Mouse (Mus musculus) stomach, postnatal 0 days (tissue): Measurements from ENCODE around the gene Ttll7. TPM values are rescaled to one million over a fixed set of nuclear protein-coding genes. Genes with fewer than 3 reads are reported as not detected.

Experiments used
- ATAC-seq: fragments of 200-750 bp; cut with Nextera tagmentation; 2 replicates; pipeline ENCODE4 v1.8.0; 2017; ENCODE audit not compliant: low FRiP score, low TSS enrichment
- DNase-seq: peaks from one replicate; pipeline ENCODE4 v3.0.0-alpha.2; 2016; ENCODE audit warnings: low spot score
- H3K27ac ChIP-seq: fragments of 300-500 bp; sonication (generic); replicated peaks from 2 replicates; pipeline ENCODE4 v1.5.1; 2014; ENCODE audit warnings: mild to moderate bottlenecking, control low read depth
- H3K27me3 ChIP-seq: fragments of 300-500 bp; sonication (generic); 2 replicates; pipeline ENCODE4 v1.6.1; 2014; ENCODE audit warnings: low read length; ENCODE audit not compliant: control insufficient read depth, insufficient read depth
- H3K36me3 ChIP-seq: fragments of 300-500 bp; sonication (generic); 2 replicates; pipeline ENCODE4 v1.6.1; 2014; ENCODE audit warnings: low read length, mixed read lengths; ENCODE audit not compliant: control insufficient read depth, insufficient read depth
- H3K4me1 ChIP-seq: fragments of 300-500 bp; sonication (generic); replicated peaks from 2 replicates; pipeline ENCODE4 v1.6.1; 2014; ENCODE audit warnings: antibody characterized with exemption; ENCODE audit not compliant: control insufficient read depth, insufficient read depth
- H3K4me2 ChIP-seq: fragments of 300-500 bp; sonication (generic); replicated peaks from 2 replicates; pipeline ENCODE4 v1.6.1; 2014; ENCODE audit warnings: low read depth, mild to moderate bottlenecking, control low read depth, moderate library complexity
- H3K4me3 ChIP-seq: fragments of 300-500 bp; sonication (generic); 2 replicates; pipeline ENCODE4 v1.5.1; 2014; ENCODE audit warnings: low read depth, low read length, control low read depth
- H3K9ac ChIP-seq: fragments of 300-500 bp; sonication (generic); 2 replicates; pipeline ENCODE4 v1.6.1; 2014; ENCODE audit warnings: mild to moderate bottlenecking, low read length, control low read depth, mixed read lengths
- H3K9me3 ChIP-seq: fragments of 300-500 bp; sonication (generic); 2 replicates; pipeline ENCODE4 v1.6.1; 2016; ENCODE audit warnings: low read length; ENCODE audit not compliant: control insufficient read depth
- CTCF ChIP-seq: IDR thresholded peaks from 2 replicates; pipeline ENCODE4 v1.5.1; 2016; ENCODE audit warnings: antibody characterized with exemption, low read depth, mild to moderate bottlenecking, moderate library complexity
- EP300 ChIP-seq: optimal IDR thresholded peaks from 2 replicates; pipeline ENCODE3; 2016; ENCODE audit warnings: antibody characterized with exemption
- whole genome bisulfite sequencing: fragments of 180-500 bp; shearing (Covaris S2); extraction: QIAGEN DNeasy Blood & Tissue Kit; methylation state at CpG from one replicate; pipeline ENCODE4 v1.1.7; 2014; 5-methylcytosine and 5-hydroxymethylcytosine counted together
- polyA plus RNA-seq: library from polyadenylated mRNA; unstranded; fragments of >200 nt; fragmentation: Nextera tagmentation; extraction: Ambion mirVana; gene quantifications from 2 replicates; pipeline ENCODE4 v1.2.1, GENCODE M21; 2015

The Ttll7 gene
- polyA plus RNA-seq, 1 experiment from 2014 or later, result 3.1 TPM

GRCm38 (mm10) chr3:146896581-146896980 is 44.4 kb downstream of the Ttll7 start:
- no peaks in the 10 kb centered on the region for H3K27me3 ChIP-seq
- H3K36me3 ChIP-seq, result no peaks in the 10 kb centered on the region
- DNase-seq, result no peak
- no peak overlapping the region for H3K4me2 ChIP-seq
- no peak overlapping the region for H3K4me3 ChIP-seq
- no peaks in the 10 kb centered on the region for H3K9me3 ChIP-seq
- WGBS, result 80% methylated on average over 8 of the region's 8 CpGs
- H3K9ac ChIP-seq, result no peak overlapping the region
- H3K4me1 ChIP-seq, result no peaks in the 10 kb centered on the region
- no peak overlapping the region for H3K27ac ChIP-seq
- TF ChIP-seq CTCF, result no peak
- no peak for ATAC-seq

- Histone ChIP-seq H3K9ac (no peak overlapping the region), H3K27ac (no peak overlapping the region), H3K36me3 (no peaks in the 10 kb centered on the region), H3K9me3 (no peaks in the 10 kb centered on the region), H3K27me3 (no peaks in the 10 kb centered on the region), H3K4me1 (no peaks in the 10 kb centered on the region), H3K4me2 (no peak overlapping the region), H3K4me3 (no peak overlapping the region)
- ATAC-seq (no peak), DNase-seq (no peak)
- TF ChIP-seq EP300 (no peak), CTCF (peak; percentile 48)
- 78% methylated on average over 3 of the region's 3 CpGs for WGBS
These were observed 47.9 kb downstream of the Ttll7 start for GRCm38 (mm10) chr3:146900094-146900493.

GRCm38 (mm10) chr3:146901729-146902128 is 49.6 kb downstream of the Ttll7 start:
- H3K36me3 ChIP-seq, result no peaks in the 10 kb centered on the region
- H3K4me1 ChIP-seq, result no peaks in the 10 kb centered on the region
- no peaks in the 10 kb centered on the region for H3K9me3 ChIP-seq
- no peak overlapping the region for H3K4me2 ChIP-seq
- no peak overlapping the region for H3K9ac ChIP-seq
- 64% methylated on average over 4 of the region's 4 CpGs for WGBS
- H3K27ac ChIP-seq, result no peak overlapping the region
- ATAC-seq, result no peak
- no peak for DNase-seq
- no peak overlapping the region for H3K4me3 ChIP-seq
- no peaks in the 10 kb centered on the region for H3K27me3 ChIP-seq
- TF ChIP-seq EP300 (no peak), CTCF (no peak)

- WGBS, result 73% methylated on average over 3 of the region's 3 CpGs
- Histone ChIP-seq H3K4me2 (no peak overlapping the region), H3K9me3 (no peaks in the 10 kb centered on the region), H3K27me3 (no peaks in the 10 kb centered on the region), H3K27ac (no peak overlapping the region), H3K36me3 (no peaks in the 10 kb centered on the region), H3K4me3 (no peak overlapping the region), H3K9ac (no peak overlapping the region), H3K4me1 (no peaks in the 10 kb centered on the region)
- ATAC-seq (no peak), DNase-seq (no peak)
- no peak for TF ChIP-seq EP300
- TF ChIP-seq CTCF, result no peak
These were observed 53.4 kb downstream of the Ttll7 start for GRCm38 (mm10) chr3:146905606-146906005.

GRCm38 (mm10) chr3:146908922-146909321 is 56.8 kb downstream of the Ttll7 start:
- 80% methylated on average over 5 of the region's 5 CpGs for WGBS
- TF ChIP-seq CTCF (no peak), EP300 (no peak)
- Histone ChIP-seq H3K9ac (no peak overlapping the region), H3K27me3 (no peaks in the 10 kb centered on the region), H3K4me2 (no peak overlapping the region), H3K4me3 (no peak overlapping the region), H3K36me3 (no peaks in the 10 kb centered on the region), H3K27ac (no peak overlapping the region), H3K4me1 (no peaks in the 10 kb centered on the region), H3K9me3 (no peaks in the 10 kb centered on the region)
- ATAC-seq (no peak), DNase-seq (no peak)

GRCm38 (mm10) chr3:146913107-146913506 is 60.9 kb downstream of the Ttll7 start:
- Histone ChIP-seq H3K9me3 (no peaks in the 10 kb centered on the region), H3K9ac (no peak overlapping the region), H3K27me3 (no peaks in the 10 kb centered on the region), H3K4me2 (no peak overlapping the region), H3K4me1 (no peaks in the 10 kb centered on the region), H3K36me3 (no peaks in the 10 kb centered on the region), H3K4me3 (no peak overlapping the region), H3K27ac (no peak overlapping the region)
- DNase-seq (no peak), ATAC-seq (no peak)
- WGBS, result 87% methylated on average over 12 of the region's 12 CpGs
- TF ChIP-seq EP300 (no peak), CTCF (no peak)
